8 mouse cellular contexts compared by ENCODE assay signal in genomic region chr7:113377875-113378658, GRCm38 (mm10). TPM values are rescaled to one million over a fixed set of nuclear protein-coding genes. Genes with fewer than 3 reads are reported as not detected.
A peak's percentile ranks its signal among the peaks of the same experiment; 100 is the strongest.
DNase-seq lines count a peak whose midpoint lies in the region; ATAC-seq lines count a peak whose summit lies in the region.

No protein-coding gene starts in this region.

- H3K4me3 ChIP-seq in hindbrain, embryonic 13.5 days, result no peak overlapping the region

- H3K27ac ChIP-seq in hindbrain, embryonic 13.5 days, result no peak overlapping the region

- no peak overlapping the region for H3K4me2 ChIP-seq in hindbrain, embryonic 13.5 days

- H3K4me1 ChIP-seq in hindbrain, embryonic 13.5 days (replicated peaks), result no peaks in the 10 kb centered on the region

- ATAC-seq in hindbrain, embryonic 13.5 days (ENCODE audit: low FRiP score), result peak; percentile 46

- no peaks in the 10 kb centered on the region for H3K27me3 ChIP-seq in hindbrain, embryonic 13.5 days

- peak; percentile 96 for DNase-seq in R1 (ENCODE audit: low read depth, low spot score)
- peak; percentile 89 to 91 for DNase-seq in cerebellum, postnatal 10 days
- peak; percentile 45 to 56 for DNase-seq in frontal cortex, postnatal 14 days (ENCODE audit: low spot score in 2 of 2)
- DNase-seq in layer of hippocampus, postnatal 14 days (ENCODE audit: low spot score in 2 of 2), result peak; percentile 44 to 73
- peak; percentile 81 for DNase-seq in lung, postnatal 25 days (ENCODE audit: low spot score)
- DNase-seq in retina, postnatal 7 days (ENCODE audit: low read depth, low spot score), result peak; percentile 70
- DNase-seq in urinary bladder, postnatal 25 days (ENCODE audit: low spot score), result peak; percentile 65

- WGBS in hindbrain, embryonic 13.5 days, result 32% methylated on average over 7 of the region's 7 CpGs

- H3K9me3 ChIP-seq in hindbrain, embryonic 13.5 days, result no peaks in the 10 kb centered on the region

- no peak overlapping the region for H3K9ac ChIP-seq in hindbrain, embryonic 13.5 days

- H3K36me3 ChIP-seq in hindbrain, embryonic 13.5 days, result no peaks in the 10 kb centered on the region

RNA-seq across cellular contexts. Expression of gene Btbd10, which starts 8.9 kb away (rescaled TPM):
- polyA plus RNA-seq in hindbrain, embryonic 13.5 days (2015; fragmentation: Nextera tagmentation; extraction: Ambion mirVana), result 64.2 and 68.7 TPM in 2 replicates
- 10 to 100 TPM; 57.8 to 61.2 TPM for total RNA-seq in layer of hippocampus, postnatal 14 days (2021)

RNA-seq across cellular contexts. Expression of gene Pth, which starts 10.3 kb away (rescaled TPM):
- not detected in 2 replicates for polyA plus RNA-seq in hindbrain, embryonic 13.5 days (2015; fragmentation: Nextera tagmentation; extraction: Ambion mirVana)
- not detected for total RNA-seq in layer of hippocampus, postnatal 14 days (2021)
